Mouse (Mus musculus): ENCODE data around the gene Pop7.

Pop7 gene

DNA sequence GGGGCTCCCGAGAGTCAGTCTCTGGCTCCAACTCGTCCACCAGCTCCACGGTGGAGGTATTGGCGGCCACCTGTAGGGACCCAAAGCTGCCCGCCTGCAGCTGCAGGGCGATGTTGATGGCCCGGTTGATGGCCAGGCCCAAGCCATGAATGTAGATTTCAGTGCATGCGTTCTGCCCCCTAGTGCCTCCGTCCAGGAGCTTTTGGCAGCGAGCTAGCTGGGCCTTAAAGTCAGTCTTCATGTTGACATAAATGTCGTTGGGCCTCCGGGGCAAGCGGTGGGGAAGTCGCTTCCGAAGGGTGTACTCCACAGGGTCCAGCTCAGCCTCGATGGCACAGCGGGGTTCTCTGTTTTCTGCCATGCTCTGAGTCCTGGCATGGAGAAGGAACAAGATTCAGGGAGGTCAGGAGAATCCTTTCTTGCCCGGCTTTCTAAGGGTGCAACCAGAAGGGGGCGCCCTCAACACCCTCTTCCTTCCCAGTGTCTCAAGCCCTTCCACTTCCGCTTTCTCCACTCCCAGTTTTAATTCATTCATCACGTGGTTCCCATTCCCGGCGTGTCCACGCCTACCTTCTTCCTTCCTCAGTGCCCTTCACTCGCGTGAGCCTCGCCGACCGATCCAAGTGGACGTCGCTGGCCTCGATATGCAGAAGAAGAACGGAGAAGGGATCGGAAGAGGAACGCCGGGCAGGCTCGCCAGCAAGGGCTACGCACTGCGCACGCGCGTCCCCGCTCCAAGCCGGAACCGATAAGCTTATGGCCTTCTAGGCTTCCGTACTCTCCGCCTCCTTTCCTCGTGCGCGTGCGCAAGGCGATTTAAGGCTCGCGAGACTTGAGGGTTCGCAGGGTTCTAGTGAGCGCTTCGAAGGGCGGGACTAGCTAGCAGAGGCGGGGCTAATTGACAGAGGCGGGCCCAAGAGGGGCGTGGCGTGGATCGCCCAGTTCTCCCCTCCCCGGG, at the start of gene Pop7:
Gene Pop7, minus strand, starts transcription at position 810 of the 958 bp plus-strand sequence.
- peak; percentile 99 for DNase-seq (ENCODE audit: low spot score)

- no peak for DNase-seq (ENCODE audit: low spot score)
Observed at GRCm38 (mm10) chr5:137551119-137551518, 48.8 kb upstream of the Pop7 start.

- DNase-seq (ENCODE audit: low spot score): no peak
Observed at GRCm38 (mm10) chr5:137549840-137550239, 47.5 kb upstream of the Pop7 start.

GRCm38 (mm10) chr5:137545596-137545995, 43.3 kb upstream of the Pop7 start:
- no peak for DNase-seq (ENCODE audit: low spot score)

GRCm38 (mm10) chr5:137544926-137545325, 42.6 kb upstream of the Pop7 start:
- no peak for DNase-seq (ENCODE audit: low spot score)

GRCm38 (mm10) chr5:137541768-137542540, 39.6 kb upstream of the Pop7 start:
- no peak for DNase-seq (ENCODE audit: low spot score)

- DNase-seq (ENCODE audit: low spot score): no peak
Observed at GRCm38 (mm10) chr5:137540991-137541390, 38.7 kb upstream of the Pop7 start.

- DNase-seq (ENCODE audit: low spot score): no peak
Observed at GRCm38 (mm10) chr5:137539291-137539801, 37.0 kb upstream of the Pop7 start.

GRCm38 (mm10) chr5:137537461-137537860, 35.1 kb upstream of the Pop7 start:
- no peak for DNase-seq (ENCODE audit: low spot score)

DNA sequence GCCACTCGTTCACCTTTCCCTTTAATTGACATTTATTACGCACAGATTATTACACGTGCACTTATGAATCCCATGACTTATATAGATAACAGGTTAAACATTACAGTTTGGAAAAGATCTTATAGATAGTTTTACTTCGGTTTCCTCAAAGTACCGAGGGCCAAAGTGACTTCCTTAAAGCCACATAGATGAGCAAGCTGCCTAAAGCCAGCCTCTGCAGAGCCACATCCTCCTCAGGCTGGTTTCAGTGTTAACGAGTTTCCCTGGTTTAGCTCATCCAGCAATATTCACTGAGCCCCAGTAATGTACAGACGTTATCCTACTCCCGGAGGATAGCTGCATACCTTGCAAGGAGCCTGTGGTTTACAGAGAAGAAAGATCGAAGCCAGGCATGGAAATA, 33.0 kb upstream of the Pop7 start:
- no peak for DNase-seq (ENCODE audit: low spot score)

- DNase-seq (ENCODE audit: low spot score): no peak
Observed at GRCm38 (mm10) chr5:137534762-137535161, 32.4 kb upstream of the Pop7 start.

- peak; percentile 95 for DNase-seq (ENCODE audit: low spot score)
Observed at GRCm38 (mm10) chr5:137533117-137533827, 31.0 kb upstream of the Pop7 start, which contains the start of the genes Epo and Gnb2. TSS of gene Epo (minus strand) at chr5:137533242. TSS of gene Gnb2 (minus strand) at chr5:137533510.

DNA sequence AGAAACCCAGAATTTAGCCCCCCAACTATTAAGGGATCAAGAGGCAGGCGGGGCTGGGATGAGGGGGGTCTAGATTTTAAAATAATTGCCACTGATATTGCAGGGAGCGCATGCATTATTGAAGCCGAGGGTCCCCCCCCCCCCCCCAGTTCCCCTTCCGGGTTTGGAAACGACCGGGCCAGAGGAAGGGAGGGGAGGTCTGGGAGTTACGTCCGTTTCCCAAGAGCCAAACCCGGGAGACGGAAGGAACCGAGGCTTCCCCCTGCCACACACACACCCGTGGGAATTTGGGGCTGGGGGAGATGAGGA, 30.4 kb upstream of the Pop7 start:
- peak; percentile 71 for DNase-seq (ENCODE audit: low spot score)

DNA sequence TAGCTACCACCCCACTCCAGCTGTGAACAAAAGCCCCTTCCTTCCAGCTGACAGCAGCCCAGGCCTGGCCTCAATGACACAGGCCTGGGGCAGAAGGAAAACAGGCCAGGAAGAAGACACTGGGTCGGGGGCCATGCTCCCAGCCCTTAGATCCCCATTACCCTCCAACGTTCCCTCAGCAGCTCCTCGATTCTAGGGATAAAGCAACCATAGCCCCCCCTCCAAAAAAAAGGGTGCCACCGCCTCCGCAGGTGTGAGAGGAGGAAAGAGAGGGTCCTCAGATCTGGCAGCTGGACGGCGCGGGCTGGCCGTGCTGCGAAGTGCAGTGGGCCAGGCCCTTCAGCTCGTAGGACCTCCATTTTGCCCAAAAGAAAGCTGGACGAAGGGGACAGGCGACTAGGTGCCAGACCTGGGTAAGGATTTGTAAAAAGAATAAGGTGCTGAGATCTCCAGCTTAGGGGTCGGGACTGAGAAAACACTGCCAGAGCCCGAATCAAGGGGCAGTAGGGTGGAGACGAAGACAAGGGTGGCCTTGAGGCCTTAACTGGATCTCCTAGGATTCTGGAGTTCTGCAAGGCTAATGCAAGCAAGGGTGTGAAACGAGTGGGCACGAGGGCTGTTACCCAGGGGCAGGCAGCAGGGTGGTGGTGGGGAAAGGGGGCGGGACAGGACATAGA, 30.0 kb upstream of the Pop7 start:
- no peak for DNase-seq (ENCODE audit: low spot score)

- DNase-seq (ENCODE audit: low spot score): no peak
Observed at GRCm38 (mm10) chr5:137531414-137532130, 29.3 kb upstream of the Pop7 start.

DNA sequence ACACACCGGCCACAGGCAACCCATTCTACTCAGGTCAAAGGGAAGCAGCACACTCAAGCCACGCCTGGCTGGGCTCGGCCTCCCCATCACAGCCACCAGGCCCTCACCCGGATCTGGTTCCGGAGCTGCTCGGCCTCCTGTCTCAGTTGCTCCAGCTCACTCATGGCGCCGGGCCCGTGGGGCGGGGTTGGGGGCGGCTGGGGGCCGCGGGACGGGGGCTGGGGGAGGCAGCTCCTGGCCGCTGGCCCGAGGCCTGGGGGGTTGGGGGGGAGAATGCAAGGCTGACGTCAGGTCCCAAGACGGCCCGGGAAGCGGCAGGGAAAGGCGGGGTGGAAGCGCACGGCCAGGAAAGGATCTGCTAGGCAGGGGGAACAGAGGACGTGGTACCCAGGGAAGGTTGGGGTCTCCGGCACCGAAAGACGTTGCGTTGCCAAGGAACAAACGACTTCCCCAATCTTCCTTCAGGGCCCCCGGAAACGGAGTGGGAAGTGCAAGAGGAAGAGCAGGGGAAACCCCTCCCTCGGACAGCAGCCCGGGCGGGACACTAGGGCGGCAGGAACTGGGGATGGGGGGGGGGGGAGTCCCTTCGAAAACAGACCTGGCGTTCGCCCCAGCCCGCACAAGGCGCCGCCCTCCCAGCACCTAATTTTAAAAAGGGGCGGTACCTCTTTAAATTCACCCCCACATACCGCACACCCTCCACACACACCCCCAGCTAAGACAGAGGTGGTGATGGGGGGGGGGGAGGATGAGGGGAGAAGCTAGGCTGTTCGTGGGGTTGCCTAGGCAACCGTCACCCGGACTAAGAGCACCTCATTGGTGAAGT, 28.5 kb upstream of the Pop7 start:
- peak; percentile 80 for DNase-seq (ENCODE audit: low spot score)

- DNase-seq (ENCODE audit: low spot score): no peak
Observed at GRCm38 (mm10) chr5:137530075-137530474, 27.8 kb upstream of the Pop7 start.

DNA sequence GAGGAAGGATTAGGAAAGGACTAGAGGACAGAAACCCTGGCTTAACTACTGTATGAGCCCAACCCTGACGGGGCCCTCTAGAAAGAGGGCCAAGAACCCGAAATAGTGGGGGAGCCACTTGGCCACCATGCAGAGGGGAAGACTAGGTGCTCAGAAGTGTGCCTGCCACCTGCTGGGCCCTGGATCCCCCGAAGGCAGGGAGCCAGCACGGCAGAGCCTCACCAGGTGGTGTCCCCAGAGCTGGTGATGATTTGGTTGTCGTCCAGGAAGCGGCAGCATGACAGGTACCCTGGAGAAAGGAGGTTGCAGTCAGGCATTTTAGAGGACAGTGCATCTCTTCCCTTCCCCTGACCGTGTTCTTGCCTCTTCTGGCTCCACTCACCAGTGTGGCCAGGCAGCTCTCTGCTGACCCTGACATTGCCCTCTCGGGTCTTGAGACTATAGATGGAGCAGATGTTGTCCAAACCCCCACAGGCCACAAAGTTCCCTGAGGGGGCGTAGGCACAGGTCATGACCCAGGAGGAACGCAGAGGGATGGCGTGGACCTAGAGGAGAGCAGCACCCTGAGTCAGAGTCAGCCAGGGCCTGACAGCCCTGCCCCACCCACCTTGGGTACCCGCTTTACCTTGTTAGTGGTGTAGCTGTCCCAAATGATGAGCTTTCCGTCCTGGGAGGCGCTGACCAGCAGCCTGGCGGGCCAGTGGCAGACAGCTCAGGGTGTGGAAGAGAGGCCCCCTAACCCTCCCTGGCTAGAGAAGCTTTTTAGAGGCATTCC, 27.1 kb upstream of the Pop7 start:
- DNase-seq (ENCODE audit: low spot score): no peak
